Mouse (Mus musculus): Measurements from ENCODE around the gene Hyou1. TPM values are rescaled to one million over a fixed set of nuclear protein-coding genes. Genes with fewer than 3 reads are reported as not detected.
A peak's percentile ranks its signal among the peaks of the same experiment; 100 is the strongest.

Hyou1 gene
- polyA plus RNA-seq, 1 experiment from 2014 or later, result 33.8 TPM

DNA sequence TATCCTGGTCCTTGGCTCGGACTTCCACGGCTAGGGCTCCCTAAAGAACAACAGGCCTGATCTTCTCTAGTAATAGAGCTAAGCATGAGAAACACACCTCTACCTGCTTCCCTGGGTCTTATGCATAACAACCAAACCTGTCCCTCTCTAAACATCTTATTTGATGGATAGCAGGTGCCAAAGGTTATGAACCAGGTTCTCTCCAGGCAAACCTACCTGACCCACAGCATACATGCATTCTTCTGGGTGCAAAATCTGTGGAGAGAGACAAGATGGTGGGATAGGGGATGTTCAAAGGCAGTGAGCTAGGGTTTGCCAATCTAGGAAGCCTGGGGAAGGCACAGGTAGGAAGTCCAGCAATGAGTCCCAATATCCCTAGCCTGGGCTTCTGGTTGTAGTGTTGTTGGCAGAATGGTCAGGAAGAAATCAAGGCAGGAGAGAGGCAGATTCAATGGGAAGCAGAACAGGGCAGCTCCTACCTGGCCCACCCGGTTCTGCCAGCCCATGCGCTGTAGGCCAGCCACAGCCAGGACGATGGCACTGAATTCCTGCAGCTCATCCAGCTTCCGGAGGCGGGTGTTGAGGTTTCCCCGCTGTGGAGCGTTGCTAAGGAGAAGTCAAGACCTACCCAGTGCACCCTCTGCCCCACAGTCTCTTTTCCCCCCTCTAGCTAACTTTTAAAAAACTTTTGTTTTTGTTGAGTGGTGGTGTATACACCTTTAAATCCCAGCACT lies 41.7 kb upstream of the Hyou1 start:
- ATAC-seq (ENCODE audit: insufficient read depth, low FRiP score), result no peak
- Histone ChIP-seq H3K36me3 (ENCODE audit: control insufficient read depth, insufficient read depth, low read length) (peaks cover 20% of the 10 kb centered on the region), H3K27ac (ENCODE audit: low read length) (peak overlapping the region; percentile 27; the same call in 1 of the 2 replicates), H3K4me2 (ENCODE audit: low read depth, low read length) (peak overlapping the region; percentile 84), H3K4me3 (replicated peaks; ENCODE audit: low read length) (peak overlapping the region; percentile 97), H3K9ac (ENCODE audit: low read length) (peak overlapping the region; percentile 61), H3K4me1 (ENCODE audit: control insufficient read depth, insufficient read depth, low read length) (peaks cover 30% of the 10 kb centered on the region), H3K27me3 (ENCODE audit: control insufficient read depth, insufficient read depth, low read length) (no peaks in the 10 kb centered on the region), H3K9me3 (replicated peaks; ENCODE audit: control insufficient read depth, low read length) (no peaks in the 10 kb centered on the region)
- 60% methylated on average over 9 of the region's 9 CpGs for WGBS

DNA sequence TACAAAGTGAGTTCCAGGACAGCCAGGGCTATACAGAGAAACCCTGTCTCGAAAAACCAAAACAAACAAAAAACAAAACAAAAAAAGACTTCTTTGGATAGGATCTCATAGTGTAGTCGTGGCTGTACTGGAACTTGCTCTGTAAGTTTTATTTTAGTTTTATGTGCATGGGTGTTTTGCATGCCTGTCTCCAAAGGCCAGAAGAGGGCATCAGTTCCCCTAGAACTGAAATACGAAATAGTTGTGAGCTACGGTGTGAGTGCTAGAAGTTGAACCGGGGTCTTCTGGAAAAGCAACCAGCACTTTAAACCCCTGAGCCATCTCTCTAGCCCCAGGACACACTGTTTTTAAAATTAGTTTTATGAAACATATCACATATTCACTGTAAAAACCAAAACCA lies 40.7 kb upstream of the Hyou1 start:
- Histone ChIP-seq H3K9ac (ENCODE audit: low read length) (no peak overlapping the region), H3K9me3 (replicated peaks; ENCODE audit: control insufficient read depth, low read length) (no peaks in the 10 kb centered on the region), H3K4me2 (ENCODE audit: low read depth, low read length) (no peak overlapping the region), H3K4me1 (ENCODE audit: control insufficient read depth, insufficient read depth, low read length) (peaks cover 38% of the 10 kb centered on the region), H3K27ac (ENCODE audit: low read length) (no peak overlapping the region), H3K4me3 (replicated peaks; ENCODE audit: low read length) (no peak overlapping the region), H3K36me3 (ENCODE audit: control insufficient read depth, insufficient read depth, low read length) (0 out of 2 replicates have a peak, but pooled peaks cover 11% of the 10 kb centered on the region), H3K27me3 (ENCODE audit: control insufficient read depth, insufficient read depth, low read length) (no peaks in the 10 kb centered on the region)
- WGBS, result 81% methylated on average over 5 of the region's 5 CpGs
- ATAC-seq (ENCODE audit: insufficient read depth, low FRiP score), result no peak

DNA sequence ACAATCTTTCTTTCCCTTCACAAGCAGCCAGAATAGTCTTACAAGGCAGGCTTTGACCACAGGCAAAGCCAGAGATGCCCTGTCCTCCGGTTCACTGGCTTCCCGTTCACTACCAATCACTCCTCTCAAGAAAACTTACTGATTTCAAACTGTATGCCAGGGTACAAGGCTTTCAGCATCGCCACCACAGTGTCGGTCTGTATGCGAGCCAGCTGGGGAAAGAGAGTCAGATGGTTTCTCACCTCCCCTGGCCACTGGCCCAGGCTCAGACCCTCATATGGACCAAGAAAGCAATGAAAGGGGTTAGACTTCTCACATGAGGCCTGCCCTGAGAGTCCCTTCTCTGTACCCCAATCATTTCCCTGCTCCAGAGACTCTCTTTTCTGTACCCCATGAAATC lies 37.8 kb upstream of the Hyou1 start:
- WGBS, result 91% methylated on average over 5 of the region's 5 CpGs
- no peaks in the 10 kb centered on the region for H3K9me3 ChIP-seq (replicated peaks; ENCODE audit: control insufficient read depth, low read length)
- peak overlapping the region; percentile 99 for H3K27ac ChIP-seq (ENCODE audit: low read length)
- H3K27me3 ChIP-seq (ENCODE audit: control insufficient read depth, insufficient read depth, low read length), result no peaks in the 10 kb centered on the region
- H3K4me1 ChIP-seq (ENCODE audit: control insufficient read depth, insufficient read depth, low read length), result peaks cover 35% of the 10 kb centered on the region
- no peak for ATAC-seq (ENCODE audit: insufficient read depth, low FRiP score)
- peak overlapping the region; percentile 94; the same call in 1 of the 2 replicates for H3K9ac ChIP-seq (ENCODE audit: low read length)
- H3K36me3 ChIP-seq (ENCODE audit: control insufficient read depth, insufficient read depth, low read length), result 0 out of 2 replicates have a peak, but pooled peaks cover 7% of the 10 kb centered on the region
- H3K4me2 ChIP-seq (ENCODE audit: low read depth, low read length), result no peak overlapping the region
- H3K4me3 ChIP-seq (replicated peaks; ENCODE audit: low read length), result peak overlapping the region; percentile 14

DNA sequence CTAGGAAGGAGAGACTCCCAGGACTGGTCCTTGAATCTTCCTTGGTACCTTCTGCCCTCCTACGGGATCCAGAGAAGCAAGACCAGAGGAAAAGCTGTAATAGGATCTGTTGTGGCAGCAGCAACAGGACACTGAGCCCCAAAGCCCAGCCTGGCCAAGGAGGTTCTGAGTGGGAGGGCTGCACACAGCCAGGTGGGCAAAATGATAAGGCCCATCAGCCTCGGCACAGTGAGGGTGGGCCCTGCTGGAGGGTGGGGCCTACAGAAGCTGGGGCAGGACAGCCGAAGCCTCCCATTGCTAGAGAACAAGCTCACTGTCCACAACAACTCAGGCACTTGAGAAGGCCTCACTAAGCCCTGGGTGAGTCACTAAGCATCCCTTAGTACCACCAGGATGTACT lies 37.1 kb upstream of the Hyou1 start:
- peak overlapping the region; percentile 99 for H3K27ac ChIP-seq (ENCODE audit: low read length)
- H3K36me3 ChIP-seq (ENCODE audit: control insufficient read depth, insufficient read depth, low read length), result 0 out of 2 replicates have a peak, but pooled peaks cover under 1% of the 10 kb centered on the region
- H3K27me3 ChIP-seq (ENCODE audit: control insufficient read depth, insufficient read depth, low read length), result no peaks in the 10 kb centered on the region
- H3K4me2 ChIP-seq (ENCODE audit: low read depth, low read length), result peak overlapping the region; percentile 81; the same call in 1 of the 2 replicates
- peak overlapping the region; percentile 94 for H3K9ac ChIP-seq (ENCODE audit: low read length)
- ATAC-seq (ENCODE audit: insufficient read depth, low FRiP score), result no peak
- H3K9me3 ChIP-seq (replicated peaks; ENCODE audit: control insufficient read depth, low read length), result no peaks in the 10 kb centered on the region
- peaks cover 29% of the 10 kb centered on the region for H3K4me1 ChIP-seq (ENCODE audit: control insufficient read depth, insufficient read depth, low read length)
- WGBS, result 67% methylated on average over 3 of the region's 3 CpGs
- H3K4me3 ChIP-seq (replicated peaks; ENCODE audit: low read length), result peak overlapping the region; percentile 14

DNA sequence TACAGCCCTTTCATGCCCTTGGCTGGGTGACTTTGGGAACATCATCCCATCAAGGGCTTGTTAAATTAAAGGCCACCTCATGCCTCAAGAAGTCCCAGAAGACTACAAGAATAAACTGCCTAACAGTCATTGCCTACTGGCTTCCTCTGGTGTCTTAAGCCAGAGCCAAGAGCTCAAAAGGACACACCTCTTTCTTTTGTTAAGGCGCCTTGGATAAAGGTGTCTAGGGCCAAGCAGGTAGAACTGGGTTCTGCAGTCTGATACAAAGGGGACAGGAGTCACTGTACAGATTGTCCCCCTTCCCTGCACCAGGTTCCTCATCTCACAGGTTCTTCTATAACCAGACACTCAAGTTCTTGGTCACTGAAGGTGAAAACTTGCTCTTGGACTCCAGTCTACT lies 36.7 kb upstream of the Hyou1 start:
- peak overlapping the region; percentile 94 for H3K9ac ChIP-seq (ENCODE audit: low read length)

DNA sequence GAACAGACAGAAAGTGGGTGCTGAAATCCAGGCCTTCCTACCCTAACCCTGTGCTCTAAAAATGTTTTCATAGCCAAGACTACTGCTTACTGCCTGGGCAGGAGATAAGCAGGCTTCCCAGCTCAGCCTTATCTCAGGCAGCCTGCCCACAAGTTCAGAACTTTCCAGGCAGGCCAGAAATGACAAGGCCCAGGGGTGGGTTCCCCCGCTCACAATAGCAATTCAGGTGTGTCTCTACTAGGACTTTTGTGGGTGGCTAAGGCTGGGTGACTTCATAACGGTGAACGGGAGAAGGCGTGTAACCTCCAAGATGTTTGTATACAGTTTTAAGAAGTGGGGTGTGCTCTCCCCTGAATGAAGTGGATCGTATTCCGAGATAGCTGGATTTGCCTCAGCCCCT lies 36.0 kb upstream of the Hyou1 start:
- 5% methylated on average over 6 of the region's 6 CpGs for WGBS
- Histone ChIP-seq H3K4me2 (ENCODE audit: low read depth, low read length) (peak overlapping the region; percentile 81), H3K9ac (ENCODE audit: low read length) (peak overlapping the region; percentile 94), H3K9me3 (replicated peaks; ENCODE audit: control insufficient read depth, low read length) (no peaks in the 10 kb centered on the region), H3K27me3 (ENCODE audit: control insufficient read depth, insufficient read depth, low read length) (no peaks in the 10 kb centered on the region), H3K36me3 (ENCODE audit: control insufficient read depth, insufficient read depth, low read length) (peaks cover 5% of the 10 kb centered on the region; the same call in 1 of the 2 replicates), H3K4me1 (ENCODE audit: control insufficient read depth, insufficient read depth, low read length) (peaks cover 22% of the 10 kb centered on the region; the same call in 1 of the 2 replicates), H3K4me3 (replicated peaks; ENCODE audit: low read length) (peak overlapping the region; percentile 96), H3K27ac (ENCODE audit: low read length) (peak overlapping the region; percentile 99)
- peak; percentile 22 for ATAC-seq (ENCODE audit: insufficient read depth, low FRiP score)

More for the DNA sequence above, 36.7 kb upstream of the Hyou1 start:
- peak overlapping the region; percentile 96; the same call in 1 of the 2 replicates for H3K4me3 ChIP-seq (replicated peaks; ENCODE audit: low read length)
- H3K4me1 ChIP-seq (ENCODE audit: control insufficient read depth, insufficient read depth, low read length), result peaks cover 24% of the 10 kb centered on the region
- H3K9me3 ChIP-seq (replicated peaks; ENCODE audit: control insufficient read depth, low read length), result no peaks in the 10 kb centered on the region
- peak overlapping the region; percentile 81 for H3K4me2 ChIP-seq (ENCODE audit: low read depth, low read length)
- peak overlapping the region; percentile 99 for H3K27ac ChIP-seq (ENCODE audit: low read length)
- no peaks in the 10 kb centered on the region for H3K36me3 ChIP-seq (ENCODE audit: control insufficient read depth, insufficient read depth, low read length)
- H3K27me3 ChIP-seq (ENCODE audit: control insufficient read depth, insufficient read depth, low read length), result no peaks in the 10 kb centered on the region
- no peak for ATAC-seq (ENCODE audit: insufficient read depth, low FRiP score)
- WGBS, result 50% methylated on average over 1 of the region's 1 CpGs

DNA sequence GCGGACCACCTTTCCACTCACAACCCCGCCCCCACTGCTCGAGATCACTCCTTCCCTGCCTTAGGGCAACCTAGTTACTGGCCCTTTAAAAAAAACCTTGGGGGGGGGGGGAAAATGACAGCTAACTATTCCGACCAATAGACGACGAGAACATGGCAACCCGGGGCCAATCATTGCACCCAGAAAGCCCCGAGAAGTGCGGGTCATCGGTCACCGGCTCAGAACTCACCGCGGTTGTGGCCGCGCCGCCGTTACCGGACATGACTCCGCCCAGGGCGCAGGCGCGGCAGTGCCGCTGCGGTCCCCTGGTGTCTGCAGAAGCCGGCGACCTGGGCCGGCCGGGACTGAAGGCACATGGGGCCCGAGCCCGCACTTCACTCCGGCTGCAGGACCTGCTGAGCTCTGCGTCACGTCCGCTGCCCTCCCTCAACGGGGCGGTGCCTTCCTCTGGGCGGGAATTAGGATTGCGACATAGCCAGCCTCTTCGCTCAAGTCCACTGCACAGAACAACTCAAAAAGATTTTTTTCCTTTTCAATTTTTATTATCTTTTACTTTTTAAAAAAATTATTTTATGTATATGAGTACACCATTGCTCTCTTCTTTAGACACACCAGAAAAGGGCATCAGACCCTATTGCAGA lies 35.4 kb upstream of the Hyou1 start, which contains the start of gene Hmbs:
Gene Hmbs, minus strand, starts transcription at position 448 of the 641 bp plus-strand sequence.
- H3K4me2 ChIP-seq (ENCODE audit: low read depth, low read length), result peak within 1 kb of the TSS; percentile 81
- WGBS, result under 1% methylated on average over 39 of the region's 39 CpGs
- no peaks in the 10 kb centered on the region for H3K27me3 ChIP-seq (ENCODE audit: control insufficient read depth, insufficient read depth, low read length)
- peak; percentile 95 for ATAC-seq (ENCODE audit: insufficient read depth, low FRiP score)
- H3K9ac ChIP-seq (ENCODE audit: low read length), result peak within 1 kb of the TSS; percentile 94
- H3K36me3 ChIP-seq (ENCODE audit: control insufficient read depth, insufficient read depth, low read length), result peaks cover 11% of the 10 kb centered on the region
- H3K4me3 ChIP-seq (replicated peaks; ENCODE audit: low read length), result peak within 1 kb of the TSS; percentile 96
- no peaks in the 10 kb centered on the region for H3K9me3 ChIP-seq (replicated peaks; ENCODE audit: control insufficient read depth, low read length)
- H3K27ac ChIP-seq (ENCODE audit: low read length), result peak within 1 kb of the TSS; percentile 99
- peaks cover 22% of the 10 kb centered on the region; the same call in 1 of the 2 replicates for H3K4me1 ChIP-seq (ENCODE audit: control insufficient read depth, insufficient read depth, low read length)

DNA sequence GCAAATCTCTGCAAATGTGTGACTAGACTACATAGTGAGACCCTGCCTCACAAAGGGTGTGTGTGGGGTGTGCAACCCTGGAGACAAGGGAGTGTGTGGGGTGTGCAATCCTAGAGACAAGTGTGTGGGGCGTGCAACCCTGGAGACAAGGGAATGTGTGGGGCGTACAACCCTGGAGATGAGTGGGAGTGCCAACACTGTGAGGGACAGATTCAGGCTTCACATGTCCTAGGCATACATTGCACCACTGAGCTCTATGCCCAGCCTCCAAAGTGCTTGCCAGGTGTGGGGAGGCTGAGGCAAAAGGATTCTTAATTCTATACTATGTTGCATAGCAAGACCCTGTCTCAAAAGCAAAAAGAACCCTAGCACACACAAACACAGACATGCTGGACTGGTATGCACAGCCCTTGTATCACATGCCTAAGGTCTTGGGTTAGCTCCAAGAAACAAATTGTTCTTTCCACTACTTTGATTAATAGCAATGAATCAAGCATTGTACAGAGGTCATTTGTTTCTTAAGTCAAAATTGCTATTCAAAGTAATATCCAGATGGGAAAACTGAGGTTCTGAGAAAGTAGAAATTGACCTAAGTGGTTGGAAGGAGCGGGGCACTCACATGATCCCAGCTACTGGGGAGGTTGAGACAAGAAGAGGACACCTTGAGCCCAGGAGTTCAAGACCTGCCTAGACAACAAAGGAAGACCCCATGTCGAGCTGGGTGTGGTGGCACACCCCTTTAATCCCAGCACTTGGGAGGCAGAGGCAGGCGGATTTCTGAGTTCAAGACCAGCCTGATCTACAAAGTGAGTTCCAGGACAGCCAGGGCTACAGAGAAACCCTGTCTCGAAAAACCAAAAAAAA lies 33.5 kb upstream of the Hyou1 start:
- no peak for ATAC-seq (ENCODE audit: insufficient read depth, low FRiP score)
- 85% methylated on average over 6 of the region's 6 CpGs for WGBS
- no peaks in the 10 kb centered on the region for H3K9me3 ChIP-seq (replicated peaks; ENCODE audit: control insufficient read depth, low read length)

More for the DNA sequence above, 33.5 kb upstream of the Hyou1 start:
- H3K27me3 ChIP-seq (ENCODE audit: control insufficient read depth, insufficient read depth, low read length), result no peaks in the 10 kb centered on the region
- no peak overlapping the region for H3K4me2 ChIP-seq (ENCODE audit: low read depth, low read length)
- H3K4me1 ChIP-seq (ENCODE audit: control insufficient read depth, insufficient read depth, low read length), result peaks cover 22% of the 10 kb centered on the region; the same call in 1 of the 2 replicates
- H3K36me3 ChIP-seq (ENCODE audit: control insufficient read depth, insufficient read depth, low read length), result peaks cover 20% of the 10 kb centered on the region
- H3K27ac ChIP-seq (ENCODE audit: low read length), result no peak overlapping the region
- no peak overlapping the region for H3K4me3 ChIP-seq (replicated peaks; ENCODE audit: low read length)
- H3K9ac ChIP-seq (ENCODE audit: low read length), result no peak overlapping the region
